Mouse (Mus musculus) ES-Bruce4 (cell line): ENCODE results near the gene Rfc5.

Experiments used
- CTCF ChIP-seq: IDR thresholded peaks from one replicate; pipeline ENCODE4 v1.8.1; 2011; ENCODE audit warnings: low read depth, low read length
- EP300 ChIP-seq: IDR thresholded peaks from 2 replicates; pipeline ENCODE4 v1.6.1; 2011; ENCODE audit warnings: low read depth, low read length; ENCODE audit not compliant: insufficient read depth
- POLR2A ChIP-seq: IDR thresholded peaks from one replicate; pipeline ENCODE4 v1.8.1; 2011; ENCODE audit warnings: low read length; ENCODE audit not compliant: insufficient read depth

GRCm38 (mm10) chr5:117380199-117380598 lies 8.6 kb downstream of the Rfc5 start:
- TF ChIP-seq CTCF (no peak), POLR2A (no peak), EP300 (no peak)
